Mouse (Mus musculus) olfactory bulb, adult 2 months (tissue): ENCODE results near the gene Gtf2i.

Experiments
- CTCF ChIP-seq: fragments of 200-500 bp; IDR thresholded peaks from 2 replicates; pipeline ENCODE4 v1.5.1; 2012; ENCODE audit warnings: low read depth, mild to moderate bottlenecking, low read length, moderate library complexity; ENCODE audit not compliant: insufficient read depth
- POLR2A ChIP-seq: fragments of 200-500 bp; IDR thresholded peaks from 2 replicates; pipeline ENCODE4 v1.6.1; 2012; ENCODE audit warnings: mild to moderate bottlenecking, low read depth, low read length, moderate library complexity; ENCODE audit not compliant: insufficient read depth

GRCm38 (mm10) chr5:134314068-134314674, 389 bp downstream of the Gtf2i start:
- no peak for TF ChIP-seq CTCF
- no peak for TF ChIP-seq POLR2A
